Mouse (Mus musculus): ENCODE data around the gene Apba1.

GRCm38 (mm10) chr19:23791704-23792103 lies 33.0 kb downstream of the Apba1 start:
- TF ChIP-seq HCFC1 (IDR thresholded peaks at IDR 0.05; ENCODE audit: borderline replicate concordance, insufficient read depth, low read length) = no peak
- TF ChIP-seq CHD2 (IDR thresholded peaks at IDR 0.05; ENCODE audit: low read depth, low read length) = no peak

Measured in ES-E14 (cell line).